Mouse (Mus musculus): ENCODE measurements at regions not wholly inside any gene's neighbourhood (a gene's known extent, or its start where the extent isn't known, plus 50 kb on each side); places are given as distances from the start of the nearest gene placed in this dataset.
A peak's percentile ranks its signal among the peaks of the same experiment; 100 is the strongest.

- DNase-seq (ENCODE audit: low read depth) = no peak
Observed at GRCm38 (mm10) chr9:32906233-32906872, 270.3 kb downstream of the Ets1 start.

DNA sequence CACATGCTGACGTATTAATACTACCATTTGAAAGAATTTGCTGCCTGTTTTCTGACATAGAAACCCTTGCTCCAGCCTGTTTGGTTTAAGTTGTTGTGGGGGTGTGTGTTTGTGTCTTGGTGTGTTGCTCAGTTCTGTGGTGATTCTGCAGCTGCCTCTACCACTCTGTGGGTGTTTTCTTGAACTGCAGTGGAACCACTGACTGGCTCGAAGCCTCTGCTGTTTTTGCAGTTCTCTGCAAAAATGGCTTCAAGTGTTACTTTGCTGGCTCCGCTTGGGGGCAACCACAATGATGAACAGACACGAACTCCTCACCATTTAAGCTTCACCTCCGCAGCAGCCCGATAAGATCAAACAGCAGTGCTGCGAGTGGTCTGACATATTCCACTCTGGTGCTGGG, 274.6 kb downstream of the Ets1 start:
- no peak for DNase-seq (ENCODE audit: low read depth)

- DNase-seq (ENCODE audit: low read depth) = no peak
Observed at GRCm38 (mm10) chr9:32915633-32916032, 279.6 kb downstream of the Ets1 start.

- no peak for DNase-seq (ENCODE audit: low read depth)
Observed at GRCm38 (mm10) chr9:32916731-32917130, 280.7 kb downstream of the Ets1 start.

DNA sequence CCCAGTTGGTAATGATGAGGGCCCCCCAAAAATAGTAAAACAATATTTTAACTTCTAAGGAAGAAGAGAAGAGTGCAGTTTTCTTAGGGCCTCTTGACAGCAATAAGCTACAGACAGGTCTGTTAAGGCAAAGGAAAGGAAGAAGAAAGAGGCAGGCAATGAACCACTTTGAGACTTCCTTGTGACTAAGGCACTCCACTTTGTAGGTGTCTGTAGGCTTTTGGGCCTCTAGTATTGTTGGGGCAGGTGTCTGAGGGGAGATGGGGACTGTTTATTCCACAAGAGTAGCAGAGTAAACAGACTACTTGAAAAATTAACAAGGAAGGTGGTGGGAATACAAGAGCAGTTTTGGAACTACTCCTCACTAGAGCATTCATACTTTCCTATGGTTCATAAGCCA, 287.9 kb downstream of the Ets1 start:
- no peak for DNase-seq (ENCODE audit: low read depth)

GRCm38 (mm10) chr9:32924333-32924886, 288.4 kb downstream of the Ets1 start:
- no peak for DNase-seq (ENCODE audit: low read depth)

DNA sequence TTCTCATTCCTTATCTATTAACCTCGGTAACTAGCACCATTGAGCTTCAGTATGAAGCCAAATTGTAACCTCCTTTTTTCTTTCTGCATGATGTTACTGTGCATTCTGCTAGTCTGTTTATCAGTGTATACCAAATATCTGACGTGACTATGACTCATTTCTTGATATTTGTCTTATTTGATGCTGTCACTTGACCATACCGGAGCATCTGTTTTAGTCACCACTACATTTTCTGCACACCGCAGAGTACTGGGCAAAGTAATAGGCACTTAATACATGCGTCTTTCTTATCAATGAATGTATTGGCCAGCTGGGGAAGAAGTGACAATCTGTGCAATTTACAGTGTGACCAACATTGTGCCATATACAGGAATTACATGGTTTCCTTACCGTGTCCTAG, 289.0 kb downstream of the Ets1 start:
- DNase-seq (ENCODE audit: low read depth) = no peak

DNA sequence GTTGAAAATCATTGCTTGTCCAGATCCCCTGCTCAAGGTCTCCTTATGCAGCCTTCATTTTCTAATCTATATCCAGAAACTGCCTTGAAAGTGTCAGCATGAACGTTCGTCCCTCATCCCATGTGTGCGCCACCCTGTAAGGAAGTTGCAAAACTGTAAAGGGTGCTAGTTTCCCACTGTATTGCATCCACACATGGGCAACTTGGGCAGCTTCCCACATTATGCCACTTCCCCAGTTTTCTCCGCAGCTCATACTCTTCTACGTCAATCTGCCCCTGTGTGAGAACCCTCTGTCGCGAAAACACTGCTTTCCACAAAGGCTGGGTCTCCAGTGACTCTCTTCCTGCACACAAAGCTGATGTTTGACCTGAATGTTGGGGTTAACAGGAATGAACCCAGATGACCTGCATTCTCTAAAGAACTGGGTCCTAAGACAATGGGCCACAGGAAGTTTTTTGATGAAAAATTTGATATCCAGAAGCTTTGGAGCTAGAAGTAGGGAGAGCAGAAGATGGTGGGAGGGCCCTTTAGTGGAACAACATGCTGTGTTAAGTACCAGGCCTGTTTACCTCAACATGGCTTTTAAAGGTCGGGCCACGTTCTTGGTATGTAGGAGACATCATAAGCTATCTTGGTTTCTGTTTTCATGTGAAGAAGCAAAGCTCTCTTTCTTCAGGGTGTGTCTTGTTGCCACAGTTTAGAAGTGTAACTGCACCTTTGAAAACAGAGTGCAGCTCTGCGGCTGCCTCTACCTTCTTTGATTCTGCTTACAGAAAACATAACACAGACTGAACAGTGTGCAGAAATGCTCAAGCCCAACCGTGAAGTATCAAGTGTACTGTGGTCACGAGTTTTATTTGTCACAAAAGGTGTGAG, 289.9 kb downstream of the Ets1 start:
- no peak for DNase-seq (ENCODE audit: low read depth)

- DNase-seq (ENCODE audit: low read depth) = no peak
Observed at GRCm38 (mm10) chr9:32927656-32928055, 291.6 kb downstream of the Ets1 start.

DNA sequence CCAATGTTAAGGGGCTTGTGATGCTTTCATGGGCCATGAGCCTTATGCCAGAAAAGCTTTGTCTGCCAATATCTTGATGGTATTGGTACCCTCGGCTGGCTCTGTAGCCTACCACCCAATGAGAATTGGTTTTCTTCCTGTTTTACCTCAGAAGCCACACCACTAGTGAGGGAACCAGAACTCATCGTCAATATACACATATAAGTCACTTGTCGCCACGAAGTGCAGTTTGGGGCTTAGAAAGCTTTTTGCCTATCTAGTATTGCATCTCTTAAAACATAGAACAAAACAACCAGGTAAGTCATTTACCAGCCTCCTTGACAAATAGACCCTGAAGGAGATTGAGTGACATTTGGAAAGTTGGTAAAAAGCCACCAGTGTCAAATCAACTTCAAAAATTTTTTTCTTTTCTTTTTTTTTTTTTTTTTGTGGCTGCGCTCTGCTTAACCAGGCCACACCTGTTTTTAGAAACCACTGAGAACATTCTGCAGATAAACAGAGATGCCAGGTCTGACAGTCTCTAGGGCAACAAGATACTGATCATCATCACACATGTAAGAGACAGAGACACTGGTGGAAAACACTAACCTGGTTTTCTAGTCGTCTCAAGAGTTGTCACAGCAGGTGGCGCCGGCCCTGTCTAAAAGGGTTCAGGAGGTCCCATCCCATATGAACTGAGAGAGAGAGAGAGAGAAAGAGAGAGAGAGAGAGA, 292.4 kb downstream of the Ets1 start:
- no peak for DNase-seq (ENCODE audit: low read depth)

DNA sequence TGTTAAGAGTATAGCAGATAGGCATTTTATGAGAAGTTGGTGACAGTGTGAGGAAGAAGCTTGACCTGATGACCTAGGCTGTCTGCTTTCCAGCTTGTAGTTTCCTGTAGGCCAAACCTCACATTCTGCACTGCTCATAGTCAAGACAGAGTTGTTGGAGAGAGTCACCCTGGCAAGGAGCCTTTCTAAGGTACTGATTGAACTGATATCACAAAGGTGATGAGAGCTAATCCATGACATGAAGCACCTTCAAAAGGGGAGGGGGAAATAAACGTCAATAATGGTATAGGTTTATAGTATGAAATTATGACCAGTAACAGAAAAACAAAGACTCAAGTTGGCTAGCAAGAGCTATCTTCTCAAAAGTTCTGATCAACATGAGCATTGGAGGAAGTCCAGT, 293.3 kb downstream of the Ets1 start:
- DNase-seq (ENCODE audit: low read depth) = no peak

GRCm38 (mm10) chr9:32929826-32930225, 293.8 kb downstream of the Ets1 start:
- DNase-seq (ENCODE audit: low read depth) = no peak

GRCm38 (mm10) chr9:32931266-32932005, 295.4 kb downstream of the Ets1 start:
- peak; percentile 53 for DNase-seq (ENCODE audit: low read depth)

GRCm38 (mm10) chr9:32933237-32934071, 297.4 kb downstream of the Ets1 start:
- no peak for DNase-seq (ENCODE audit: low read depth)

- DNase-seq (ENCODE audit: low read depth) = no peak
Observed at GRCm38 (mm10) chr9:32934436-32934835, 298.4 kb downstream of the Ets1 start.

DNA sequence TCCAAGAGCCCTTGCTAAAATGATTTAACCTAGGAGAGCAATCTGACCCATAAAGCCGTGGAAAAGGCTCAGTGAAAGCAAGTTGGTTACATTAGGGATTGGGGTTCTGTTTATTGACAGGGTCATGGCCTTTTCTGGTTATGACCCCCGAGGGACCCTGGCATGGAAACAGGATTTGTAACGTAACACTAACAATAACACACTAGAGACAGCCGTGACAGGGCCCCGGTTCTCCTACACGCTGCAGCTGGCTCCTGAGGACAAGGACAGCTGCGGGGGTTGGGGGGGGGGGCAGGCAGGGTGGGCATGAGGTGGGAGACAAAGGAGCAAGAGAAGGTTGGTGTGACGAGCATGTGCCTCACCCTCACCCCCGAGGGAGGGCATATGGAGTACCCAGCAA, 300.4 kb downstream of the Ets1 start:
- DNase-seq (ENCODE audit: low read depth) = no peak

DNA sequence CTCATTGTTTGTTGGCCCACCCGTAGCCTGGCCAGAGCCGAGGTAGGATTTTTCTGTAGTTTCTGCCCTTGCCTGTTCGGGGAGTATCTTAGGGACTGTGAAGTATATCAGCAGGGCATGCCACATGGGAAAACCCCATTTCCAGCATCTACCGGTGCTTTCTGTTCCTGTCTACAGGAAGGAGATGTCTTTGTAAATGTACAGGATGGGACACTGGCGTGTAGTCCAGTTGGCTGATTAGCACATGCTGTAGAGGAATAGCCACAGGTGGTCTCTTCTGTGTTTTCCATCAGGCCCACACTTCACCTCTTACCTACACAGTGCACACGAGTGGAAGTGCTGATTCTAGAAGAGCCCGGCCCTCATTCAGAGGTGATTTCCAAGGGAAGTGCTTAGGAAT, 301.4 kb downstream of the Ets1 start:
- DNase-seq (ENCODE audit: low read depth) = no peak

GRCm38 (mm10) chr9:32938857-32939256, 302.8 kb downstream of the Ets1 start:
- DNase-seq (ENCODE audit: low read depth) = no peak

- DNase-seq (ENCODE audit: low read depth) = no peak
Observed at GRCm38 (mm10) chr9:32939626-32940025, 303.6 kb downstream of the Ets1 start.

GRCm38 (mm10) chr9:32940111-32940813, 304.2 kb downstream of the Ets1 start:
- DNase-seq (ENCODE audit: low read depth) = peak; percentile 75
